ENCODE assay signal across 10 mouse cellular contexts in the genomic region with DNA sequence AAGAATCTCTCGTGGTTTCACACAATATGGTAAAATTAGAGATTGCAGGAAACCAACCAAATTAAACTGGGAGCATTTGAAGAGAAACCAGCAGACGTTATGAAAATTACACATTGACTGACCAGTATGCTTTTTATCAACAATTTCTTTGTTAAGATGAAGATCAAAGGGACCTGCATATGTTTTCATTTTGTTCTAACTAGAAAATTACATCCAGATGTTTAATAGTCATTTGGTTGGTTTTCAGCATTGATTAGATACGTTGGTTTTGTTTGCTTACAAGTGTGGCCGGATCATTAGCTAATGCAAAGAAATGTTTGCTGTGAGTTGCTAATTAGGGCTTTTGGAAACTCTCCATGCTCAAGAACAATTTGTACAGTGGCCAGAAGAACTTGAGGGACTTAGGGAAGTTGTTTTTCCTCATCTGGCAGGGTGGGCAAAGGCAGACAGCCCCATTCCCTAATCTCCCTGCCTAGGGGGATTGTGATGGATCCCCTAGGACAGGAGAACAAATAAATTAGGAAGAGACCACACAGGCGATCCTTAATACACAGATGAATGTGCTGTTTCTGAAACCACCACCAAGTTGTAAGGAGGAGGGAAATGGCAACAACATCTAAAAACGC. TPM values are rescaled to one million over a fixed set of nuclear protein-coding genes. Genes with fewer than 3 reads are reported as not detected.
A peak's percentile ranks its signal among the peaks of the same experiment; 100 is the strongest.
DNase-seq lines count a peak whose midpoint lies in the region; ATAC-seq and TF ChIP-seq lines count a peak whose summit lies in the region.
"Had no signal": no experiment of that assay in that cellular context is flagged by ENCODE, and none has a peak within 500 bp of the region (broad histone marks: within the 10 kb centered on the region; RNA-seq: fewer than 3 reads in every experiment).

No protein-coding gene starts in this region.

- DNase-seq in neural tube, embryonic 10.5 days (ENCODE audit: extremely low spot score, low spot score) = no peak
- no peak for DNase-seq in thymus, adult 2 months
- DNase-seq: adrenal gland, adult 8-10 months; cerebellum, postnatal 25 days; right cerebral cortex, postnatal 14 days had no signal

- WGBS in neural tube, embryonic 13.5 days = 36% methylated on average over 6 of the region's 6 CpGs
- 9% methylated on average over 6 of the region's 6 CpGs for WGBS in forebrain, embryonic 12.5 days
- whole genome bisulfite sequencing in limb, embryonic 12.5 days = 8% methylated on average over 6 of the region's 6 CpGs
- WGBS in thymus, adult 2 months = 35% methylated on average over 6 of the region's 6 CpGs

- H3K36me3 ChIP-seq in neural tube, embryonic 13.5 days = no peaks in the 10 kb centered on the region
- no peaks in the 10 kb centered on the region for H3K36me3 ChIP-seq in forebrain, embryonic 12.5 days (replicated peaks)
- H3K36me3 ChIP-seq in limb, embryonic 12.5 days = no peaks in the 10 kb centered on the region
- H3K36me3 ChIP-seq in thymus, adult 2 months (ENCODE audit: control insufficient read depth, insufficient read depth, low read length) = no peaks in the 10 kb centered on the region

- no peak for TF ChIP-seq POLR2A in thymus, adult 2 months (IDR thresholded peaks at IDR 0.05; ENCODE audit: control insufficient read depth, extremely low read depth, insufficient read depth, low read length, poor library complexity)

- ATAC-seq in neural tube, embryonic 13.5 days (ENCODE audit: low read depth) = no peak
- no peak for ATAC-seq in forebrain, embryonic 12.5 days (ENCODE audit: low FRiP score)
- no peak for ATAC-seq in limb, embryonic 12.5 days (ENCODE audit: insufficient number of reproducible peaks, insufficient read depth, low FRiP score, low TSS enrichment, low read depth)
- no peak for ATAC-seq in inflammation-experienced regulatory T-cells, adult 6 months
- ATAC-seq in megakaryocyte-erythroid progenitor cell, adult 5-6 weeks (replicated peaks; ENCODE audit: low FRiP score, low TSS enrichment, poor library complexity, severe bottlenecking) = no peak

- H3K27me3 ChIP-seq in neural tube, embryonic 13.5 days = peaks cover 36% of the 10 kb centered on the region
- H3K27me3 ChIP-seq in forebrain, embryonic 12.5 days = peaks cover 21% of the 10 kb centered on the region
- H3K27me3 ChIP-seq in limb, embryonic 12.5 days = no peaks in the 10 kb centered on the region
- peaks cover 3% of the 10 kb centered on the region; the same call in 1 of the 2 replicates for H3K27me3 ChIP-seq in thymus, adult 2 months (ENCODE audit: control insufficient read depth, insufficient read depth, low read length)

- peaks cover 25% of the 10 kb centered on the region for H3K4me1 ChIP-seq in neural tube, embryonic 13.5 days (replicated peaks)
- peaks cover 19% of the 10 kb centered on the region for H3K4me1 ChIP-seq in forebrain, embryonic 12.5 days
- peaks cover 19% of the 10 kb centered on the region for H3K4me1 ChIP-seq in limb, embryonic 12.5 days (replicated peaks)
- H3K4me1 ChIP-seq in thymus, adult 2 months (replicated peaks; ENCODE audit: control insufficient read depth, insufficient read depth, low read length) = peaks cover 5% of the 10 kb centered on the region

- no peak for TF ChIP-seq CTCF in thymus, adult 2 months (IDR thresholded peaks at IDR 0.05; ENCODE audit: borderline replicate concordance, control insufficient read depth, extremely low read depth, insufficient read depth, low read length, poor library complexity)

- peak overlapping the region; percentile 2; the same call in 1 of the 2 replicates for H3K4me3 ChIP-seq in neural tube, embryonic 13.5 days
- H3K4me3 ChIP-seq in forebrain, embryonic 12.5 days (replicated peaks) = no peak overlapping the region
- peak overlapping the region; percentile 89 for H3K4me3 ChIP-seq in limb, embryonic 12.5 days (replicated peaks)
- no peak overlapping the region for H3K4me3 ChIP-seq in thymus, adult 2 months (ENCODE audit: control insufficient read depth, insufficient read depth, low read length)

- no peak overlapping the region for H3K9ac ChIP-seq in neural tube, embryonic 13.5 days
- H3K9ac ChIP-seq in forebrain, embryonic 12.5 days = no peak overlapping the region
- no peak overlapping the region for H3K9ac ChIP-seq in limb, embryonic 12.5 days (replicated peaks)

- no peaks in the 10 kb centered on the region for H3K9me3 ChIP-seq in neural tube, embryonic 13.5 days
- H3K9me3 ChIP-seq in forebrain, embryonic 12.5 days = no peaks in the 10 kb centered on the region
- H3K9me3 ChIP-seq in limb, embryonic 12.5 days = no peaks in the 10 kb centered on the region

- no peak overlapping the region for H3K27ac ChIP-seq in neural tube, embryonic 13.5 days (replicated peaks)
- H3K27ac ChIP-seq in forebrain, embryonic 12.5 days = no peak overlapping the region
- peak overlapping the region; percentile 41; the same call in 1 of the 2 replicates for H3K27ac ChIP-seq in limb, embryonic 12.5 days
- H3K27ac ChIP-seq in thymus, adult 2 months (ENCODE audit: control insufficient read depth, insufficient read depth, low read length) = no peak overlapping the region

- peak overlapping the region; percentile 84 for H3K4me2 ChIP-seq in neural tube, embryonic 13.5 days
- H3K4me2 ChIP-seq in forebrain, embryonic 12.5 days = peak overlapping the region; percentile 74
- H3K4me2 ChIP-seq in limb, embryonic 12.5 days = peak overlapping the region; percentile 66

RNA-seq across cellular contexts. Expression of a gene that starts 3.8 kb away (rescaled TPM):
- 37.5 and 42.3 TPM in 2 replicates for polyA plus RNA-seq in neural tube, embryonic 13.5 days (2015; fragmentation: Nextera tagmentation; extraction: Ambion mirVana)
- polyA plus RNA-seq in forebrain, embryonic 12.5 days (2016; fragmentation: Nextera tagmentation; extraction: Ambion mirVana) = 63.5 and 68.3 TPM in 2 replicates
- polyA plus RNA-seq in limb, embryonic 12.5 days (2016; fragmentation: Nextera tagmentation; extraction: Ambion mirVana) = 47.0 and 55.8 TPM in 2 replicates
- polyA plus RNA-seq in thymus, adult 2 months (2012; rRNA removed) = 18.5 and 20.8 TPM in 2 replicates
- polyA plus RNA-seq in inflammation-experienced regulatory T-cells, adult 6 months (2017; shearing (Covaris generic)) = 1 to 10 TPM in 1 of 3 experiments, under 1 TPM in 2; 0.25 to 1.4 (median 0.91) TPM
- total RNA-seq in megakaryocyte-erythroid progenitor cell, adult 5-6 weeks (2014; fragmentation: Nextera tagmentation) = 7.4 and 9.4 TPM in 2 replicates
- total RNA-seq in megakaryocyte-erythroid progenitor cell, adult 5-6 weeks (2017) = 14.2 and 19.4 TPM in 2 replicates

Comparison
In these comparisons a context has a peak if more than half of its experiments do, and no peak if none do; other contexts are left out.
1. H3K4me3 ChIP-seq: peak in neural tube, embryonic 13.5 days (single experiment) and limb, embryonic 12.5 days (single experiment); none in forebrain, embryonic 12.5 days (single experiment) and thymus, adult 2 months (single experiment).
2. Peak in every context shown above with its lines, with median percentiles within 50 percentile points of each other: H3K4me2 ChIP-seq.